Mouse (Mus musculus): Measurements from ENCODE around the gene Dlx3. TPM values are rescaled to one million over a fixed set of nuclear protein-coding genes. Genes with fewer than 3 reads are reported as not detected.

Dlx3 gene
- total and polyA plus RNA-seq, 2 experiments from 2014 or later = 0.23 to 0.37 TPM

GRCm38 (mm10) chr11:95074694-95075093 is 45.2 kb upstream of the Dlx3 start:
- Histone ChIP-seq H3K4me3 (ENCODE audit: low read length) (peak overlapping the region; percentile 70; the same call in 1 of the 2 replicates), H3K4me2 (ENCODE audit: low read depth, low read length) (peak overlapping the region; percentile 83), H3K9me3 (ENCODE audit: low read length) (no peaks in the 10 kb centered on the region), H3K4me1 (ENCODE audit: insufficient read depth, low read length) (0 out of 2 replicates have a peak, but pooled peaks cover 5% of the 10 kb centered on the region), H3K9ac (replicated peaks; ENCODE audit: low read length) (peak overlapping the region; percentile 72; the same call in 1 of the 2 replicates), H3K36me3 (ENCODE audit: insufficient read depth, low read length) (no peaks in the 10 kb centered on the region), H3K27ac (no peak overlapping the region), H3K27me3 (ENCODE audit: insufficient read depth, low read length) (no peaks in the 10 kb centered on the region; the same call in 1 of the 2 replicates)
- ATAC-seq (no peak), DNase-seq (ENCODE audit: low spot score) (no peak)
- 79% methylated on average over 4 of the region's 4 CpGs for WGBS
- TF ChIP-seq CTCF (IDR thresholded peaks at IDR 0.05; ENCODE audit: low read depth) = no peak

GRCm38 (mm10) chr11:95075197-95076040 is 44.5 kb upstream of the Dlx3 start:
- Histone ChIP-seq H3K27me3 (ENCODE audit: insufficient read depth, low read length) (no peaks in the 10 kb centered on the region; the same call in 1 of the 2 replicates), H3K9me3 (ENCODE audit: low read length) (no peaks in the 10 kb centered on the region), H3K9ac (replicated peaks; ENCODE audit: low read length) (peak overlapping the region; percentile 72), H3K27ac (peak overlapping the region; percentile 76), H3K36me3 (ENCODE audit: insufficient read depth, low read length) (no peaks in the 10 kb centered on the region), H3K4me2 (ENCODE audit: low read depth, low read length) (peak overlapping the region; percentile 83), H3K4me3 (ENCODE audit: low read length) (peak overlapping the region; percentile 70), H3K4me1 (ENCODE audit: insufficient read depth, low read length) (0 out of 2 replicates have a peak, but pooled peaks cover 5% of the 10 kb centered on the region)
- ATAC-seq (peak; percentile 5; the same call in 1 of the 2 replicates), DNase-seq (ENCODE audit: low spot score) (peak; percentile 6)
- 8% methylated on average over 19 of the region's 19 CpGs for WGBS
- peak; percentile 39 for TF ChIP-seq CTCF (IDR thresholded peaks at IDR 0.05; ENCODE audit: low read depth)

- Histone ChIP-seq H3K9me3 (ENCODE audit: low read length) (no peaks in the 10 kb centered on the region), H3K27ac (peak overlapping the region; percentile 76), H3K27me3 (ENCODE audit: insufficient read depth, low read length) (no peaks in the 10 kb centered on the region; the same call in 1 of the 2 replicates), H3K4me3 (ENCODE audit: low read length) (peak overlapping the region; percentile 70), H3K9ac (replicated peaks; ENCODE audit: low read length) (peak overlapping the region; percentile 72), H3K4me2 (ENCODE audit: low read depth, low read length) (peak overlapping the region; percentile 83), H3K4me1 (ENCODE audit: insufficient read depth, low read length) (0 out of 2 replicates have a peak, but pooled peaks cover 5% of the 10 kb centered on the region), H3K36me3 (ENCODE audit: insufficient read depth, low read length) (no peaks in the 10 kb centered on the region)
- TF ChIP-seq CTCF (IDR thresholded peaks at IDR 0.05; ENCODE audit: low read depth) = peak; percentile 67
- peak; percentile 69 for DNase-seq (ENCODE audit: low spot score)
- under 1% methylated on average over 38 of the region's 42 CpGs for WGBS
- peak; percentile 65 for ATAC-seq
Observed at GRCm38 (mm10) chr11:95076041-95076535, 43.8 kb upstream of the Dlx3 start.

DNA sequence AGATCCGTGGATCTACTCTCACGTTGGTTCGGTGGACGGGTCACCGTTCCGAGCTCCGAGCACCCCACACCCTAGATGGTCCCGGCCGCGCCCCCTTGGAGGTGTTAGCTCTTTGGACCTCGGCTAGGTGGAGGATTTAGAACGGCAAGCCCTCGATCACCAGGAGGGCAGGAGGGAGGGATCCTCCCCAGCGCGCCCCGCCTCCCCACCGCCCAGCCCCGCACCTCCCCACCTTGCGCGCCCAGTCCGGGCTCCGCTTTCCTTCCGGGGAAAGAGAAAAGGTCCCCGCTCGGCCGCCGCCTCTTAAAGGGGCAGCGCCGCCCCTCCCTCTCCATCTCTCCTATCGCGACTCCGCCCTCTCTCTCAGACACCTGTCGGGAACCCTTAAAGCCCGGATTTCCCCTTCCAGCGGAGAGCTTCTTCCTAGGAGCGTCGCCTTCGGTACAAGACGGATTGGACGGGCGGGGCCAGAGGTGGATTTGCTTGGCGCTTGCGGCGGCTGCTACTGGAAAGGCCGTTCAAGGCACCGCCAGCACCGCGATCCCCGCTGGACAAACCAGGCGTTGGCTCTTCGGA is 43.3 kb upstream of the Dlx3 start, which contains the start of gene Itga3:
Gene Itga3 (minus strand): TSS at position 266 of the 576 bp plus-strand sequence.
- ATAC-seq (peak; percentile 80), DNase-seq (ENCODE audit: low spot score) (peak; percentile 83)
- 1% methylated on average over 51 of the region's 51 CpGs for WGBS
- peak within 1 kb of the TSS; percentile 76 for H3K27ac ChIP-seq
- TF ChIP-seq CTCF (IDR thresholded peaks at IDR 0.05; ENCODE audit: low read depth) = no peak
- H3K9me3 ChIP-seq (ENCODE audit: low read length) = no peaks in the 10 kb centered on the region
- no peaks in the 10 kb centered on the region for H3K36me3 ChIP-seq (ENCODE audit: insufficient read depth, low read length)
- H3K9ac ChIP-seq (replicated peaks; ENCODE audit: low read length) = peak within 1 kb of the TSS; percentile 72
- H3K4me3 ChIP-seq (ENCODE audit: low read length) = peak within 1 kb of the TSS; percentile 70
- no peaks in the 10 kb centered on the region; the same call in 1 of the 2 replicates for H3K27me3 ChIP-seq (ENCODE audit: insufficient read depth, low read length)
- H3K4me2 ChIP-seq (ENCODE audit: low read depth, low read length) = peak within 1 kb of the TSS; percentile 83
- H3K4me1 ChIP-seq (ENCODE audit: insufficient read depth, low read length) = 0 out of 2 replicates have a peak, but pooled peaks cover 5% of the 10 kb centered on the region

- Histone ChIP-seq H3K4me2 (ENCODE audit: low read depth, low read length) (peak overlapping the region; percentile 83; the same call in 1 of the 2 replicates), H3K27me3 (ENCODE audit: insufficient read depth, low read length) (no peaks in the 10 kb centered on the region; the same call in 1 of the 2 replicates), H3K4me3 (ENCODE audit: low read length) (no peak overlapping the region), H3K27ac (no peak overlapping the region), H3K9me3 (ENCODE audit: low read length) (no peaks in the 10 kb centered on the region), H3K9ac (replicated peaks; ENCODE audit: low read length) (no peak overlapping the region), H3K4me1 (ENCODE audit: insufficient read depth, low read length) (0 out of 2 replicates have a peak, but pooled peaks cover 5% of the 10 kb centered on the region), H3K36me3 (ENCODE audit: insufficient read depth, low read length) (no peaks in the 10 kb centered on the region)
- DNase-seq (ENCODE audit: low spot score) = no peak
- 60% methylated on average over 7 of the region's 7 CpGs for WGBS
- peak; percentile 28 for TF ChIP-seq CTCF (IDR thresholded peaks at IDR 0.05; ENCODE audit: low read depth)
- ATAC-seq = no peak
Observed at GRCm38 (mm10) chr11:95077956-95078355, 42.0 kb upstream of the Dlx3 start.

DNA sequence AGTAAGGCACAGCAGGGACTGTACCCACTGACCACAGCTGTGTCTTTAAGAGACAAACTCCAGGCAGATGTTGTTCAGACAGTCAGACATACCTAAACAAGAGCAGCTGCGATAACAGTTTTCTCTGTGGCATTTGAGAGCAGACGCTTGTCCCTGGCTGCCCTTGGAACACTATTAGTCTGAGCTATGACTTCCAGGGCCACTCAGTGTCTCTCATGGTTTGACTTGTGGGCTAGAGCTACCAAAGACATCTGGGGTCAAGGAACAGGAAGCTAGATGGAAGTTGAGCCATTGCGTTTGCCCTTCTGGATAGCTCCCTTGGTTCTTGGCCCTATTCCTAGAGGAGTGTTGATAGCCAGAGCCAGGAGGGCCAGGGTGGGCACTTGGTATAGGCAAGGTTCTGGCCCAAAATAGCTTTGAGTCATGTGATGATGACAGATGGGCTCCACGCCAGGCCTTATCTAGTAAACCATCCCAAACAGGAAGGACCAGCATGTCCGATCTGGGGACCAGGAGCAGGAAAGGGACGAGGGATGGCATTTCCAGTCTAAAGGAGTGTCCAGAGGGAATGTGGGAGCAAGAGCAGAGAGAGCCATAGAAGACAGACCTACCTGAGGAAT is 40.6 kb upstream of the Dlx3 start:
- WGBS = 76% methylated on average over 6 of the region's 6 CpGs
- H3K4me1 ChIP-seq (ENCODE audit: insufficient read depth, low read length) = 0 out of 2 replicates have a peak, but pooled peaks cover 3% of the 10 kb centered on the region
- H3K27me3 ChIP-seq (ENCODE audit: insufficient read depth, low read length) = no peaks in the 10 kb centered on the region; the same call in 1 of the 2 replicates
- no peaks in the 10 kb centered on the region for H3K36me3 ChIP-seq (ENCODE audit: insufficient read depth, low read length)
- no peak for ATAC-seq
- no peak overlapping the region for H3K4me2 ChIP-seq (ENCODE audit: low read depth, low read length)
- H3K27ac ChIP-seq = no peak overlapping the region
- DNase-seq (ENCODE audit: low spot score) = no peak
- H3K9me3 ChIP-seq (ENCODE audit: low read length) = no peaks in the 10 kb centered on the region
- H3K4me3 ChIP-seq (ENCODE audit: low read length) = no peak overlapping the region
- H3K9ac ChIP-seq (replicated peaks; ENCODE audit: low read length) = no peak overlapping the region
- no peak for TF ChIP-seq CTCF (IDR thresholded peaks at IDR 0.05; ENCODE audit: low read depth)

All from hindbrain, postnatal 0 days (tissue).